Comparison of ENCODE assay signal across 9 mouse cellular contexts in the genomic region with DNA sequence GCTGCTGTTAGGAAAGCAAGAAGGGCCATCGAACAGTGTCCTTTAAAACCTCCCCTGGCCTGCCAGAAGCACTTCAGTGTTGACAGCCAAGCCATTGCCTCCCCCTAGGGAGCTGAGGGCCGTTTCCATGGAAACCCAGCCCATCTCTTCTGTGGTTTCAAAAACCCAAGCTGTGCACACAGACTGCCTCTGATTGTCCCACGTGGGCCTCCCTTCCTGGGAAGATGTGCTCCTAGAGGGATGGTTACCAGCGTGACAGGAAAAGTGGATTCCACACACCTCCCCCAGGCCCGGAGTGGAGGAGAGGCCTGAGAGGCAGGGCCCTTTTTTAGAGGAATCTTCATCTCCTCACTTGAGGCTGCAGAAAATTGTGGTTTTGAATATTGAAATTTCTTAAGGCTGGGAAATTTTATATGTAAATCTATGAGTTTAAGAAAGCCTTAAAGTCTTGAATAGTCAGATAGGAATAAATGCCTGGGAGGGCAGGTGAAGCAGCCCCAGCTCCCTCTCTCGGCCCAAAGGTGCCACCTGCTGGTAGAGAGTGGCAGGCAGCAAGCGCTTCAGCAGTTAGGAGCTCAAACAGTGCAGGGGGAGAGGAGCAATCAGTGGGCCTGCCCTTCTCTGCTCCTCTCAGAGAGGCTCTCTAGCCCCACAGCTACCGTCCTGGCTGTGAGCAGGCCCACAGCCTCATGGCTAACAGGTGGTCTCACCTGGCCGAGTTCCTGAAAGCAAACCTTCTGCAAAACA. TPM values are rescaled to one million over a fixed set of nuclear protein-coding genes. Genes with fewer than 3 reads are reported as not detected.
A peak's percentile ranks its signal among the peaks of the same experiment; 100 is the strongest.
DNase-seq lines count a peak whose midpoint lies in the region; ATAC-seq and TF ChIP-seq lines count a peak whose summit lies in the region.
"Had no signal": no experiment of that assay in that cellular context is flagged by ENCODE, and none has a peak within 500 bp of the region (broad histone marks: within the 10 kb centered on the region; RNA-seq: fewer than 3 reads in every experiment).

No protein-coding gene starts in this region.

- H3K9me3 ChIP-seq in hindbrain, postnatal 0 days (ENCODE audit: low read length) = no peaks in the 10 kb centered on the region
- H3K9me3 ChIP-seq in midbrain, embryonic 16.5 days (replicated peaks; ENCODE audit: control insufficient read depth, low read length, poor library complexity, severe bottlenecking) = no peaks in the 10 kb centered on the region
- H3K9me3 ChIP-seq: limb, embryonic 13.5 days had no signal

- H3K4me2 ChIP-seq in hindbrain, postnatal 0 days (ENCODE audit: low read depth, low read length) = no peak overlapping the region
- H3K4me2 ChIP-seq in midbrain, embryonic 16.5 days (ENCODE audit: low read length) = peak overlapping the region; percentile 21
- H3K4me2 ChIP-seq: limb, embryonic 13.5 days had no signal

- 4% methylated on average over 9 of the region's 9 CpGs for WGBS in hindbrain, postnatal 0 days
- 6% methylated on average over 9 of the region's 9 CpGs for WGBS in midbrain, embryonic 16.5 days

- peak; percentile 8 for DNase-seq in CD4-positive, CD25-positive, alpha-beta regulatory T cell, adult 2 months (ENCODE audit: low read depth, low spot score)
- DNase-seq in cerebellum, adult 9-10 months = peak; percentile 94
- DNase-seq in hindbrain, postnatal 0 days (ENCODE audit: low spot score) = peak; percentile 95
- peak; percentile 78 to 83 for DNase-seq in left cerebral cortex, adult 2 months (ENCODE audit: extremely low spot score in 1 of 2, low spot score in 2 of 2)
- DNase-seq in thymus, postnatal 14 days = peak; percentile 46

- H3K36me3 ChIP-seq in hindbrain, postnatal 0 days (ENCODE audit: insufficient read depth, low read length) = 0 out of 2 replicates have a peak, but pooled peaks cover 5% of the 10 kb centered on the region
- peaks cover 12% of the 10 kb centered on the region for H3K36me3 ChIP-seq in midbrain, embryonic 16.5 days (ENCODE audit: control insufficient read depth, insufficient read depth, low read length)
- H3K36me3 ChIP-seq: limb, embryonic 13.5 days had no signal

- H3K27me3 ChIP-seq in hindbrain, postnatal 0 days (ENCODE audit: insufficient read depth, low read length) = no peaks in the 10 kb centered on the region
- H3K27me3 ChIP-seq in midbrain, embryonic 16.5 days (ENCODE audit: control insufficient read depth, insufficient read depth, low read depth, low read length) = no peaks in the 10 kb centered on the region
- H3K27me3 ChIP-seq: limb, embryonic 13.5 days had no signal

- intact Hi-C loops in left cerebral cortex, adult 2 months (cut with DNase I) = loop anchor here (2.0 to 5.0 kb wide), 3 partner anchors 206 to 1296 kb away; no protein-coding TSS in a partner anchor

- TF ChIP-seq CTCF in hindbrain, postnatal 0 days (IDR thresholded peaks at IDR 0.05; ENCODE audit: low read depth) = peak; percentile 92
- TF ChIP-seq CTCF in left cerebral cortex, adult 2 months (IDR thresholded peaks at IDR 0.05) = peak; percentile 89

- H3K4me3 ChIP-seq in hindbrain, postnatal 0 days (ENCODE audit: low read length) = no peak overlapping the region
- H3K4me3 ChIP-seq in left cerebral cortex, adult 2 months = no peak overlapping the region
- H3K4me3 ChIP-seq in midbrain, embryonic 16.5 days (ENCODE audit: low read depth, low read length) = no peak overlapping the region
- H3K4me3 ChIP-seq: limb, embryonic 13.5 days had no signal

- peaks cover 14% of the 10 kb centered on the region for H3K4me1 ChIP-seq in hindbrain, postnatal 0 days (ENCODE audit: insufficient read depth, low read length)
- H3K4me1 ChIP-seq in midbrain, embryonic 16.5 days (ENCODE audit: control insufficient read depth, insufficient read depth, low read length) = peaks cover 35% of the 10 kb centered on the region
- H3K4me1 ChIP-seq: limb, embryonic 13.5 days had no signal

- H3K27ac ChIP-seq in hindbrain, postnatal 0 days = peak overlapping the region; percentile 76
- H3K27ac ChIP-seq in left cerebral cortex, adult 2 months = peak overlapping the region; percentile 89
- peak overlapping the region; percentile 81 for H3K27ac ChIP-seq in midbrain, embryonic 16.5 days (ENCODE audit: low read length)
- H3K27ac ChIP-seq: limb, embryonic 13.5 days had no signal

- no peak for ATAC-seq in CD4-positive, CD25-positive, alpha-beta regulatory T cell, adult 4 months
- peak; percentile 79 for ATAC-seq in frontal cortex, adult (ENCODE audit: low TSS enrichment)
- ATAC-seq in hindbrain, postnatal 0 days = peak; percentile 93
- ATAC-seq in midbrain, embryonic 16.5 days = peak; percentile 92

- no peak overlapping the region for H3K9ac ChIP-seq in hindbrain, postnatal 0 days (replicated peaks; ENCODE audit: low read length)
- peak overlapping the region; percentile 27 for H3K9ac ChIP-seq in midbrain, embryonic 16.5 days (ENCODE audit: low read depth, low read length)
- H3K9ac ChIP-seq: limb, embryonic 13.5 days had no signal

RNA-seq across cellular contexts. Expression of a gene that starts 54.4 kb away (rescaled TPM):
- not detected for polyA plus RNA-seq in CD4-positive, CD25-positive, alpha-beta regulatory T cell, adult 4 months (2017; shearing (Covaris generic))
- total RNA-seq in hindbrain, postnatal 0 days (2014; rRNA removed) = 68.8 and 72.1 TPM in 2 replicates
- 15.4 and 15.7 TPM in 2 replicates for polyA plus RNA-seq in hindbrain, postnatal 0 days (2015; fragmentation: Nextera tagmentation; extraction: Ambion mirVana)
- 10 to 100 TPM; 51.7 to 61.5 TPM for total RNA-seq in left cerebral cortex, adult 2 months (2021)
- polyA plus RNA-seq in midbrain, embryonic 16.5 days (2015; fragmentation: Nextera tagmentation; extraction: Ambion mirVana) = 52.0 and 53.3 TPM in 2 replicates

Comparison
In these comparisons a context has a peak if more than half of its experiments do, and no peak if none do; other contexts are left out.
1. DNase-seq: peak in every context shown above with its lines; median percentile 95 in hindbrain, postnatal 0 days; 94 in cerebellum, adult 9-10 months; 80 in left cerebral cortex, adult 2 months; 46 in thymus, postnatal 14 days; 8 in CD4-positive, CD25-positive, alpha-beta regulatory T cell, adult 2 months.
2. RNA of a gene that starts 54.4 kb away (polyA plus RNA-seq): 52.0 to 53.3 TPM in midbrain, embryonic 16.5 days and 15.4 to 15.7 TPM in hindbrain, postnatal 0 days; not detected in CD4-positive, CD25-positive, alpha-beta regulatory T cell, adult 4 months; every median in the first group is over 10 times any median in the second.
3. Peak in every context shown above with its lines, with median percentiles within 50 percentile points of each other: H3K27ac ChIP-seq.